Mouse (Mus musculus) E14TG2a.4 (cell line): ENCODE results near the gene Tmem50b.

Source experiments
- H3K27me3 ChIP-seq: 2 replicates; pipeline ENCODE4 v1.6.1; 2014; ENCODE audit warnings: low read length, control low read depth; ENCODE audit not compliant: insufficient read depth
- H3K36me3 ChIP-seq: 2 replicates; pipeline ENCODE4 v1.6.1; 2014; ENCODE audit warnings: low read length, control low read depth; ENCODE audit not compliant: insufficient read depth
- H3K4me1 ChIP-seq: replicated peaks from 2 replicates; pipeline ENCODE4 v1.6.1; 2014; ENCODE audit warnings: low read depth, low read length, control low read depth
- H3K4me3 ChIP-seq: replicated peaks from 2 replicates; pipeline ENCODE4 v1.5.1; 2014; ENCODE audit warnings: mild to moderate bottlenecking, low read length
- H3K9me3 ChIP-seq: 2 replicates; pipeline ENCODE4 v1.6.1; 2014; ENCODE audit warnings: low read length, control low read depth
- CTCF ChIP-seq: conservative IDR thresholded peaks from 2 replicates; pipeline ENCODE4 v1.5.1; 2014; ENCODE audit warnings: low read length
- NANOG ChIP-seq: IDR thresholded peaks from 2 replicates; pipeline ENCODE4 v1.6.1; 2014; ENCODE audit warnings: borderline replicate concordance, low read length, mixed read lengths
- POU5F1 ChIP-seq: IDR thresholded peaks from 2 replicates; pipeline ENCODE4 v1.6.1; 2014; ENCODE audit warnings: low read length, borderline replicate concordance

The Tmem50b gene

GRCm38 (mm10) chr16:91601693-91602092 lies 4.1 kb upstream of the Tmem50b start:
- Histone ChIP-seq H3K27me3 (peaks cover 14% of the 10 kb centered on the region), H3K36me3 (no peaks in the 10 kb centered on the region), H3K4me3 (no peak overlapping the region), H3K4me1 (peaks cover 8% of the 10 kb centered on the region), H3K9me3 (no peaks in the 10 kb centered on the region)
- no peak for TF ChIP-seq POU5F1

GRCm38 (mm10) chr16:91601081-91601480 lies 3.5 kb upstream of the Tmem50b start:
- H3K9me3 ChIP-seq, result no peaks in the 10 kb centered on the region
- no peaks in the 10 kb centered on the region for H3K36me3 ChIP-seq
- H3K4me3 ChIP-seq, result no peak overlapping the region
- no peak for TF ChIP-seq POU5F1
- no peak for TF ChIP-seq CTCF
- no peak for TF ChIP-seq NANOG
- peaks cover 15% of the 10 kb centered on the region for H3K4me1 ChIP-seq
- H3K27me3 ChIP-seq, result peaks cover 16% of the 10 kb centered on the region

GRCm38 (mm10) chr16:91599242-91599641 lies 1.6 kb upstream of the Tmem50b start:
- Histone ChIP-seq H3K36me3 (peaks cover 9% of the 10 kb centered on the region), H3K9me3 (no peaks in the 10 kb centered on the region), H3K4me3 (no peak overlapping the region), H3K27me3 (peaks cover 23% of the 10 kb centered on the region), H3K4me1 (peaks cover 16% of the 10 kb centered on the region)
- TF ChIP-seq NANOG (no peak), CTCF (peak; percentile 28; the same call in 1 of the 2 replicates)

GRCm38 (mm10) chr16:91596779-91597671 lies 575 bp downstream of the Tmem50b start:
- Histone ChIP-seq H3K4me3 (peak overlapping the region; percentile 89), H3K4me1 (peaks cover 25% of the 10 kb centered on the region), H3K27me3 (peaks cover 23% of the 10 kb centered on the region), H3K9me3 (no peaks in the 10 kb centered on the region), H3K36me3 (peaks cover 17% of the 10 kb centered on the region)
- TF ChIP-seq POU5F1, result no peak
- TF ChIP-seq CTCF, result no peak
- TF ChIP-seq NANOG, result no peak

- peak overlapping the region; percentile 89 for H3K4me3 ChIP-seq
- no peak for TF ChIP-seq NANOG
- TF ChIP-seq POU5F1, result no peak
- no peak for TF ChIP-seq CTCF
- H3K36me3 ChIP-seq, result peaks cover 17% of the 10 kb centered on the region
- peaks cover 31% of the 10 kb centered on the region for H3K4me1 ChIP-seq
- no peaks in the 10 kb centered on the region for H3K9me3 ChIP-seq
- H3K27me3 ChIP-seq, result peaks cover 19% of the 10 kb centered on the region
These were observed 1.2 kb downstream of the Tmem50b start for GRCm38 (mm10) chr16:91596397-91596778.

- peaks cover 44% of the 10 kb centered on the region for H3K4me1 ChIP-seq
- no peak for TF ChIP-seq CTCF
- no peaks in the 10 kb centered on the region for H3K9me3 ChIP-seq
- H3K36me3 ChIP-seq, result peaks cover 17% of the 10 kb centered on the region
- H3K27me3 ChIP-seq, result peaks cover 18% of the 10 kb centered on the region
- no peak overlapping the region for H3K4me3 ChIP-seq
These were observed 2.5 kb downstream of the Tmem50b start for GRCm38 (mm10) chr16:91595076-91595475.

GRCm38 (mm10) chr16:91593262-91593661 lies 4.3 kb downstream of the Tmem50b start:
- TF ChIP-seq POU5F1, result no peak
- TF ChIP-seq NANOG, result no peak
- TF ChIP-seq CTCF, result no peak
- Histone ChIP-seq H3K4me1 (peaks cover 47% of the 10 kb centered on the region), H3K4me3 (no peak overlapping the region), H3K36me3 (peaks cover 17% of the 10 kb centered on the region), H3K27me3 (peaks cover 12% of the 10 kb centered on the region), H3K9me3 (no peaks in the 10 kb centered on the region)

GRCm38 (mm10) chr16:91592162-91592561 lies 5.4 kb downstream of the Tmem50b start:
- no peak for TF ChIP-seq CTCF
- TF ChIP-seq NANOG, result no peak
- TF ChIP-seq POU5F1, result no peak
- Histone ChIP-seq H3K4me3 (no peak overlapping the region), H3K27me3 (peaks cover 9% of the 10 kb centered on the region), H3K9me3 (no peaks in the 10 kb centered on the region), H3K4me1 (peaks cover 52% of the 10 kb centered on the region), H3K36me3 (peaks cover 17% of the 10 kb centered on the region)

GRCm38 (mm10) chr16:91588703-91589102 lies 8.9 kb downstream of the Tmem50b start:
- no peaks in the 10 kb centered on the region for H3K27me3 ChIP-seq
- peaks cover 42% of the 10 kb centered on the region for H3K4me1 ChIP-seq

More at GRCm38 (mm10) chr16:91588703-91589102, 8.9 kb downstream of the Tmem50b start:
- H3K9me3 ChIP-seq, result no peaks in the 10 kb centered on the region
- no peak overlapping the region for H3K4me3 ChIP-seq
- peaks cover 29% of the 10 kb centered on the region for H3K36me3 ChIP-seq
- TF ChIP-seq POU5F1 (no peak), NANOG (no peak), CTCF (no peak)
